Mouse (Mus musculus): ENCODE data around the gene Cstad.

DNA sequence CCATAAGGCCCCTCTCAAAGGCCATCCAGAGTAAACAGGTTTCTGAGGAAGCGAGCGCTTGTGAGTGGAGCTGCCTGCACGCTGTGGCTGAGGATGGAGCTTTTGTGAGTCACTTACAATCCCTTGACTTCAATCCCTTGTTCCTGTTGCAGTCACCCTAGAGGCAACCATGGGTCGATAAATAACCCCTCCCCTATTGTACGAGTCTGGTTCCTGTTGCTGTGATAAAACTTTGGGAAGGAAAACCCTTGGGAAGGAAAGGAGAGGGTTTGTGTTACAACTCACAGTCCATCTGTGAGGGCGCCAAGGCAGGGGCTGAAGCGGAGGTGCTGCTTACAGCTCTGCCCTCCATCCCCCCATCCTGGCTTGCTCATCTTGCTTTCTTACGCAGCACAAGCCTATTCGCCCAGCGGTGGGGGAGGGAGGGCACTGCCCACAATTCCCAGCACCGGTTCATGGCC lies 45.2 kb downstream of the Cstad start:
- TF ChIP-seq CTCF (IDR thresholded peaks at IDR 0.05; ENCODE audit: control insufficient read depth, insufficient read depth, low read length), result no peak
- TF ChIP-seq POLR2A (IDR thresholded peaks at IDR 0.05; ENCODE audit: borderline replicate concordance, control insufficient read depth, low read depth, low read length), result no peak

All from bone marrow, adult 2 months (tissue).